Mouse (Mus musculus): Measurements from ENCODE around the gene Chaf1a.

- TF ChIP-seq POLR2A (IDR thresholded peaks at IDR 0.05; ENCODE audit: insufficient read depth, low read depth, low read length) (no peak), CTCF (IDR thresholded peaks at IDR 0.05; ENCODE audit: insufficient read depth, low read depth, low read length) (no peak)
Measured at GRCm38 (mm10) chr17:56071126-56071525, 30.9 kb downstream of the Chaf1a start.

Data from olfactory bulb, adult 2 months (tissue).